Mouse (Mus musculus) cortical plate, adult 2 months (tissue): ENCODE measurements around the gene Slc5a12.

ENCODE experiments used
- CTCF ChIP-seq: fragments of 200-500 bp; IDR thresholded peaks from 2 replicates; pipeline ENCODE4 v1.5.1; 2011; ENCODE audit warnings: mild to moderate bottlenecking, control low read depth, low read length; ENCODE audit not compliant: insufficient read depth; ENCODE audit errors: extremely low read depth
- POLR2A ChIP-seq: fragments of 200-500 bp; IDR thresholded peaks from 2 replicates; pipeline ENCODE4 v1.6.1; 2011; ENCODE audit warnings: mild to moderate bottlenecking, low read length, control low read depth; ENCODE audit not compliant: insufficient read depth; ENCODE audit errors: extremely low read depth

DNA sequence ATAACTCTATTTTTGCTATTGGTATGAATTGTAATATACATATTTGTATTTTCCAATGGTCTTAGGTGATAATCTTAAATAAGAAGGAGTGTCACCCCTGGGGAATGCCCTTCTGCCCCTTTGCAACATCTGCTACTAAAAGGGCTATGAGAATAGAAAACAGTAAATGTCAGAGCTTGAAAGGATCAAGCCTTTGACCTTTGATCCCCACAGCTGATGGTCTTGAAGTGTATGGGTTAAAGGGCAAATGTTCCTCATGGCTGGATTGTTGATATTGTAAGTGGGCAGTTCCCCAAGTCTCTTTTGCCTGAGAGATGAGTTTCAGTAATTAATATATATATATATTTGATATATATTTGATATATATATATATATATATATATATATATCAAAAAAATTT, 47.7 kb downstream of the Slc5a12 start:
- TF ChIP-seq POLR2A: no peak
- no peak for TF ChIP-seq CTCF
